Mouse (Mus musculus): Measurements from ENCODE around the gene Gif. TPM values are rescaled to one million over a fixed set of nuclear protein-coding genes. Genes with fewer than 3 reads are reported as not detected.

Gif gene
- total RNA-seq (2021) = not detected
- long read RNA-seq, experiment 1 = 0 reads
- long read RNA-seq, experiment 2 = 0 reads

DNA sequence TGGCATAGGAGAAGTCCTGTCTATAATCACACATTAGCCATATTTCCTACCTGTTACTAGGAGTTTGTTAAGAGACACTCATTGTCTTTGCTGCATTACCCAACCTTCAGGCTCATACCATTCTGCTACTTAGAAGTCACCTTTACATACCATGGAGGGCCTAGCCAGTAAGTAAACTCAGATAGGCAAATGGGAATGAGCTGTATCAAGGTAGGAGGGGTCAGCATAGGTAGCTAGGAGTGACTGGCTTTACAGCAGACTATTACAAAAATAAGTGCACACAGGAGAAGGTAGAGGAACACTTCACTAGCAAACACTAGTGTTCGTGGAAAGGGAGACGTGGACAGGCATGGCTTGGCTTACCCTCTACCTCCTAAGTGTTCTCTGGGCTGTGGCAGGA is at the start of gene Gif:
Gene Gif, plus strand, starts transcription at position 257 of the 400 bp plus-strand sequence.
- no peak for DNase-seq

DNA sequence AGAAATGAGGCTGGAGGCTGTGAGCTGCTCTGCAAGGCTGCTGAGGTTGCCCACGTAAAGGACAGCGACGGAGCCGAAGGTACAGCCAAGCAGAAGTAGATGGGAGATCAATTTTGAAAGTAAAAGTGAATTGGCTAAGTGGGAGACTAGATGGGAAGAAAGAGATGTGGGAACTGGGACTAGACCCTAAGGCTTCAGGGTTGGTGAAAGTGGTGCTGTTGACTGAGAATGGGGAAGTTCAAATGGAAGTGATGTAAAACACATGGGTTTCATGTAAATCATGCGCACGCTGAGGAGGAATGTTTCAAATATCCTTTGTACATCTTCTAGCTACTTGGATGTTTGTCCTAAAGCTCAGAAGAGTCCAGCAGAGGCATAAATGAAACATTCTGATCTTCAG is 49.0 kb upstream of the Gif start:
- no peak for DNase-seq

DNA sequence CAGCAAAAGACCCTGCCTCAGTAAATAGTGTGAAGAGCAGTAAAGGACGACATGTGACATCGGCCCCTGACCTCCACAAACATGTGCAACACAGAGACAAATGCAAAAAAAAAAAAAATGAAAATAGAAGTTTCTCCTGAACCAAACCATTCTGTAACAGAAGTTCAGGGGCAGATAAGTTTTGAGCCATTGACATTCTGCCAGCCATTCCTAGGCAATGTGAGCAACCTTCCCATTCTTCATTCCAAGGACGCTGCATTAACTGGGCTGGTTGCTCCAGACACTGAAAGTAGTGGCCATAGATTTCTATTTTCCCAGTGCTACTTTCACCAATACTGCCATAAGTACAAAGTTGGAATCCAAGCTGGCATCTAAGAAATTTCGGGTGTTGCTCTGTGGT is 34.9 kb upstream of the Gif start:
- peak; percentile 47 to 53 for DNase-seq

DNA sequence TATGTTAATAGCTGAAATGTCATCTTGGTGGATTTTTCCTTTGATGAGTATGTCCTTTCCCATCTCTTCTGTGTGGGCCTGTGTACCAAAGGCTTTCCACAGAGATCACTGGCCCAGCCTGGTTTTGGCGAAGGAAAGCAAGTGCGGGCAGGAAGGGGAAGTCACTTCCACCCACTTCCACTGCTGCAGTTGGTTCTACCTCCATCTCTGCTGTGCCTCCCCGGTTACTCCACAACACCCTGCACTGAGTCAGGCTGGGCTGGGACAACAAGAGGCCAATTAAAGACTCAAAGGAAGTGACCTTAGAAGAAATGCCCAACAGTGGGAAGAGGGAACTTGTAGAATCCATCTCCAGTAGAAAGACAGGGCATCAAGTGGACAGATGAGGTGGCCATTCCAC is 27.3 kb upstream of the Gif start:
- DNase-seq = no peak

DNA sequence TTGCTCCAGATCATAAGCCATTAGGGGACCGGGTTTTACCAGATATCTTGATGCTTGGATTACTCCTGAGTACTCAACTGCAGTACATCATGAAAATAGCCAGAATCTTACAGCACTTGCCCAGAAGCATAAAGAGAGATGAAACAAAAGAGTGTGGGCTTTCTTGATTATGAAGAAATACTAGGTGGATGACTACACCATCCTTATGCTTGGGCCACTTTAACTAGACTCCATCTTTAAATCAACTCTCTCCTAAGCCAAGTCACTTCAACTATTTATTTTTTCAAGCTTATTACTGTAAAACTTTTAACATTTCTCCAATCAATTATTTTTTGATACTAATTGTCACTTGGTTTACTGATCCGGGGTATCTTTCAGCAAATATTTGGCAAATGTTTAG is 23.5 kb upstream of the Gif start:
- DNase-seq = no peak

DNA sequence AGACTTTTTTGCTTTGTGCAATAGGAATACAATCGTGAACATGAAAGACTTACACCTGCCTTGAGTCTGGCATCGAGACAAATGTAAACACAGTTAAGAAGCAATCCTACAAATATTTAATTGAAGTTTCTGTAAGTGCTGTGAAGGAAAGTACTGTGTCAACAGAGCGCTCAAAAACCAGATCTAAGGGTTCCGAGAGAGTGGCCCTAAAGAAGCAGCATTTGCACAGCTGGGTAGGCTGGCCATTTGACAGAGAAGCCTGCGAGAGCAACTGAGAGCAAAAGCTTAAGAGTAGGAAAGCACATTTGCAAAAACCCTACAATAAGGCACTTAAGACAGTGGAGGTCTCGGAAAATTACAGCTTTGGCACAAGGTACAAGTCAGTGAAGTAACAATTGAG is 23.1 kb upstream of the Gif start:
- DNase-seq = no peak

DNA sequence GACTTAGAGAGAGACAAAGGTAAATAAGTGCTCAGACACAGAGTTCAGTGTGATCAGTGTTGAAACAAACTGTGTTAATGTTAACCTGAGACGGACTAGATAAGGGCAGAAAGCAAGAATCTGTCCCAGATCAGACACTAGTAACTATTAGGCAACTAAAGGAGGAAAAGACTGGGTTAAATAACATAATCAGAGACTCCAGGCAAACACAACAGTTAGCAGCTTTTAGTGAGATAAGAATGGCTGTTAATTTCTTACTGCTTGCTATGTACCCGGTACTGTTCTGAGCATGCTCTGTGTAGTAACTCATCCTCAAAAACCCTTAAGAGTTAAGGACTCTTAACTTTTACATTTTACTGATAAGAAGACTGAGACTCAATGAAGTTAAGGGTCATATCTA is 21.4 kb upstream of the Gif start:
- no peak for DNase-seq

DNA sequence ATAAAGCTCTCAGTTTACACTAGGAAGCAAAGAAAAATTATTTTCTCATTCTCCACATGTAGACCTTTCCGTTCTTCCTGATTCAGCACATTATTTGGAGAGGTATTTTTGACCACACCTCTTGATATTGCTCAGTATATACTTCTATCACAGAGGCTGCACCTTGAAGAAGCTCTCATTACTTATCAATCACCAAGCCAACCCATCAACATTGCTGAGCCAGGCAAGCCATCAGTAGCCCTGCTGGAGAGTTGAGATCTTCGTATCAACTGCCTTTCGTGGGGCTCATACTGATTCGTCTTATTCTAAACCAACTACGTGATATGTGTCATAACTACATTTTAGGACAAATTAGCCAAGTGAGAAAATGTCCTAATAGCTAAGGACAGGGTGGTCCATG is 20.1 kb upstream of the Gif start:
- DNase-seq = no peak

DNA sequence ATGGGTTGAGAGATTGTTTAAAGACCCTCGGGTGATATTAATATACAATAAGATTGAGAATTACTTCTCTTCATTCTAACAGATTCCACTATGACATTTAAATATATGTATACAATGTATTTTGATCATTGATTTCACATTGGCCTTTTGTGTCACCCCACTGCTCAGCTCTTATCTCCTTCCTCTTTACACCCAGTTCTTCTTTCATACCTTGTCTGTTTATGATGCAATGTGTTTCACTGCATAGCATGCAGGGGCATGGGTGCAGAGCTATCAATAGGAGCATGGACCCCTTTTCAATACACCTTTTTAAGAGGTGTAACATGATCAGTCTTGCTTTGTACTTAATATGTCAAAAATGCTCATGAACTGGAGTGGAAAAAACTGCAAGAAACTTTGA is 17.1 kb upstream of the Gif start:
- no peak for DNase-seq

DNA sequence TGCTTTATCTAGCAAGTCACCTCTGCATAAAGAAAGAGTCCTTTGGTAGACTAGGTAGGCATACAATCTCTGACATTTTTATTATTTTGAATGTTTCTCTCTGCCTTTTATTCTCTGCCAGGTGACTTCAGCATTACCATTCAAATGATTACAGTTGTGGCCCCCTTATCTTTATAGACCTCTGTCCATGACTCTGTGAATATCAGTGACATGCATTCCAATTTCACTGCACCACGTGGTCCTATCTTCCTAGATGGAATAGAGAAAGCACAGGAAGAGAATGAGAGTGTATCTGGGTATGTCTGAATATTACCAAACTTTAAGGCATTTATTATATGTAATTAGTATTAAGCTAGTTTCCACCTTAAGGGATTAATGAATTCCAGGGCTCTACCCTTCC is 10.9 kb upstream of the Gif start:
- DNase-seq = no peak

DNA sequence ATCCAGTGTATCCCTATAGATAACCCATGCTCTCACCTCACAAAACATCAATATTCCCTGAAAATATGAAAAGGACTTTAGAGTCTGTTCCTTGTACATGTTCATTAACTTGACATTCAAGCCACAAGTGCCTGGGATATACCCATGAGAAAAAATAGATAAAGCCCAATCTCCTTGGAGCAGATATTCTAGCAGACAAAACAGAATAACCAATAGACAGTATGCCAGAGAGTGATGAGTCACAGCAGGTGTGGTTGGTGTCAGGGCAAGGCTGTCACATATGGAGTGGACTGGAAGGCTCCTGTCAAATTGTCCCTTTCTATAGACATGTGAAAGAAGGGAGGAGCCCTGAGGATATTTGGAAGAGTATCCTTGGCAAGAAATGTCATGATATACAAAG is 1.7 kb upstream of the Gif start:
- DNase-seq = no peak

DNA sequence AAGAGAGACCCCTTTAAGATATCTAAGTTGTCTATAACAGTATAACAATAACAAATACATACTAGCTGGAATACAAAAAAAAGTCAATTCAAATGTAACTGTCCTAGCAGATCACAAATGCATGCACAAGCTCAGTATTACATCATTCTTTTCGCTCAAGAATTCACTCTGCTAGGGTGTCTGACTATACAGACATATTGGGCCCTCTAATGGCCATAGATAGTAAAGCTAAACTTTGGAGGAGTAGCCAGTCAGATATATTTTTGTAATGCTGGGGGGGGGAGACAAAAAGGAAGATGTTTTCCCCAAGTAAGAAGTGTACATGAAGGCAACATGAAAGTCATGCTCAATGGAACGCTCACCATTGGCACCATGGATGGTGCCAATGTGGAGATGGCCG is 17.7 kb downstream of the Gif start:
- DNase-seq = no peak

DNA sequence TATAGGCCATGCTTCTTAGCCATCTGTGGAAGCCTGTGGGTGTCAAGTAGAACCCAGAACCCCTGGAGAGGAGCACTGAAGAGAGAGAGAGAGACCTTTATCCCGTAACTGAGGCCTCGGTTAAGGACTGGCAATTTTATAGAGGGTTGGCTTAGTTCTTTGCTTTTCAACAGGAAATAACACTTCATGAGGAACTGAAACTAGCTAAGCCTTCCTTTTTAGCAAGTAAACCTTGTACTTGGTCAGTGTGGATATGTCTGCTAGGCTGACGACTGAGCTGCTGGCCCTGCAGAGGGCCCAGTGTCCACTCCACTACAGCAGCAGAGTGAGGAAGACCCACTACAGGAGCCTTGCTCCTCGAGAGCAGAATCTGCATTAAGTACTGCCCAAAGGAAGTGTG is 19.1 kb downstream of the Gif start:
- DNase-seq = no peak

DNA sequence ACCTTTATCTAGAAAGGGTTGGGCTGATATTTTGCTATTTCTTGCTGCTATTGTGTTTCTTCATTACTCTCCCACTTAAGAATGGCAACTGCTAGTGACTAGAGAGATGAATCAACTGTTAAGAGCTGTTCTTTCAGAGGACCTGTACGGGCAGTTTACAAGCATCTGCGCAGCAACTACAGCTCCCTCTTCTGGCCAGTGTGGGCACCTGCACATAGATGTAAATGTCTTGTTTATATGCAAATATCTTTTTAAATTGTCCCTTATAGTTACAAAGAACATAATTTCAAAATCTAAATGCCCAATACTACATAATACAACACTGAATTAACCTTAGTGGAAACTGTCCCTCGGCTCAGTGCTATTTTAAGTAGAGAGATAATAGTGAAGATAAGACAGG is 20.8 kb downstream of the Gif start:
- peak; percentile 34 to 56 for DNase-seq

DNA sequence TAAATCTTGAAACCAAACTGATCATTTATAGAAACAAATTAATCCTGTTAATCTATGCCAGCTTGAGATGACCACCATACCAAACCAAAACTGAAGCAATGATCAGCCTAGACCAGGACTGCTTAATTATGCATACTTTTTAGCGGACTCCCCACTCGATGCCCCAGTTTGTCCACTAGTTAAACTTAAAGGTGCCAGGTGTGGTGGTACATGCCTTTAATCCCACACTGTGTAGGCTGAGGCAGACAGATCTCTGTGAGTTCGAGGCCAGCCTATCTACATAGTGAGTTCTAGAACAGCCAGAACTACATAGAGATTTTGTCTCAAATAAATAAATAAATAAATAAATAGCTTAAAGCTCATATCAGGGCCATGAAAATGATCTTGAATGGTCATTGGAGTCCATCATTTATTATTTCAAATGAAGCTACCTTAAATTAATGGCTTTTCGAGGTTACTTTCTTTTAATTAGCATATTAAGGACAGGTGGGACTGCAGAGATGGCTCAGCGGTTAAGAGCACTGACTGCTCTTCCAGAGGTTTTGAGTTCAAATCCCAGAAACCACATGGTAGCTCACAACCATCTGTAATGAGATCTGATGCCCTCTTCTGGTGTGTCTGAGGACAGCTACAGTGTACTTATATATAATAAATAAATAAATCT is 22.0 kb downstream of the Gif start:
- no peak for DNase-seq

DNA sequence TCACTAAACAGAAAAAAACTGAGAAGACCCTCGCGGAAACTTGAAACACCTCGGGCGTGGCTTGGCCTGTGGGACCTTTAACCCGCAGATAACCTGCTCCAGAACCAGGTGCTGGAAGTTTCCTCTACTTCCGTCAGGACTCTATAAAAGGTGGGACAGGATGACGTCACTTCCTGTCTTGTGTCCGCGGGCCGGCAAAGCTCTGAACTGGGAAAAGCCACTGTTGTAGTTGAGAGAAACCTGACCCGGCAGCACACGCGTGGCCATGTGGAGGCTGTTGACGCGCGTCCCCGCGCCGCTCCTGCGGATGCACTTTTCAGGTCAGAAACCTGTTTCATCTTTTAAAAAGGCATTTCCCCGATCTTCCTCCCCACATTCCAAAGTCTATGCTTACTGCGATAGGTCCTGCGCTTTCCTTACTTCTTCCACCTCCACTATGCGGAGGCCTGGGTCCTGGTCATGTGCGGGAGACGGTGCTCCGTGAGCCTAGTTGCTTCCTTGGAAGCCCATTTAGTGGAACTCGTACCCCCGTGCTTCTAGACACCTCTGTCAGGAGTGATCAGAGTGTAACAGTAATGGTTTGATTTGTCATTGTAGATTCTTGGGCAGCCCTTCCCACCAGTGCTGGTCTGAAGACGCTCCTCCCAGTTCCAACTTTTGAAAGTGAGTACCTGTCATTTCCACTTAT is 23.0 kb downstream of the Gif start, which contains the start of gene Mrpl16:
Gene Mrpl16, plus strand, starts transcription at position 187 of the 688 bp plus-strand sequence.
- peak; percentile 82 to 83 for DNase-seq

DNA sequence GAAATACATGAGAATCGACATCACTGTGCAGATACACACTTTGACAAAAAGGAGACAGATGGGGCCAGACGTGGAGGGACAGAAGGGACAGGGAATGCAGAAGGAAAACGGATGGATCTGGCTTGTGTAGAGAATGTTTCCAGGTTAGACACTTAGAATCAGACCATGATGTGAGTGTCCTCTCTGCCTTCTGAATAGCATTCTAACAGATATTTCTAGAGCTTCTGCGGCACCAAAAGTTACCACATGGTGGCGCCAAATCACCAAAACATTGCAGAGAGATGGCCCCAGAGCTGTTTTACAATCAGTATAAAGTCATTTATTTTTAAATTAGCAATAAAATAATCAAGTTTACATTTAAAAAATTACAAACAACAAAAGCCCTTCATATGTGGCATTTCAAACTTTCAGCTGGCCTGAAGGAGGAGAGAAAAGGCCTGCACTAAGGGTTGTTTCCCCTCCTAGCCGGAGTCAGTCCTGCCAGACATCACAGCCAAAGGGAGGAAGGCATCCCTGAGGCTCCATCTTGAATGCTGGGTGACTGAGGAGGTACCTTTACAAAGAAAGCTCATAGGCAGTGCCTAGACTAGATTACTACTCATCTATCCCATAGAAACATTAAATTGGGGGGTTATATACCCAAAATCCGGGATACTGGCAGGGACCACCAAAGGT is 30.0 kb downstream of the Gif start:
- DNase-seq = peak; percentile 68 to 75

DNA sequence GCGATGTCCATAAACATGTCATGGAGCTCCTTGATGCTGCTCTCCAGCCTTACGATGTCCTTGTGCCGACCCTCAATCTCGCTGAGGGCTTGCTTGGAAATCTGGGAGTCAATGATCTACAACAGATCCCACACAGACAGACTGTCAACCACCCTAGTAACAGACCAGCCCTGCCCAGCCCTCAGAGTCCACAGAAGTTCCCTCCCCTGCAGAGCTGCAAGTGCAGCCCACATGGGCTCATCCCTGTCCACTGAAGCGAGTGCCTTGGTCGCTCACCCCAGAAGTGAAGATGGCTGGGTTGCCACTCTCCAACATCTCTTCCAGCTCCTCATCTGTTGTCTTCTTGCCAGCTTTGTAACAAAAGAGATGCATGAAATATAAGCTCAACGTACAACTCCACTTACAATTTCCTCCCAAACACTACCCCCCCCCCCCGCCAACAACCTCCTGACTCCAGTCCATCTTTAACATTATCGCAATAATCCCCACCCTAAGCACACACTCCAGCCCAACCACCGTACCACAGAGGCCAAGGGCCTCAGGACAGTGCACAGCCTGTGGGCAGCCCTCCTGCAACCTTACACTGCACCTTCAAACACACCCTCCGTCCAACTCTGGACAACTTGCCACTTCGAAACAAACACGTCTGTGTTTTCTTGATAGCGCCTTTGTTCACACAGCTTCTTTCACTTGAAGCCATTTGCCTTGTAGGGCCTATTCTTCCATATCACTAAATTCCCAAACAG is 38.2 kb downstream of the Gif start:
- DNase-seq = no peak

DNA sequence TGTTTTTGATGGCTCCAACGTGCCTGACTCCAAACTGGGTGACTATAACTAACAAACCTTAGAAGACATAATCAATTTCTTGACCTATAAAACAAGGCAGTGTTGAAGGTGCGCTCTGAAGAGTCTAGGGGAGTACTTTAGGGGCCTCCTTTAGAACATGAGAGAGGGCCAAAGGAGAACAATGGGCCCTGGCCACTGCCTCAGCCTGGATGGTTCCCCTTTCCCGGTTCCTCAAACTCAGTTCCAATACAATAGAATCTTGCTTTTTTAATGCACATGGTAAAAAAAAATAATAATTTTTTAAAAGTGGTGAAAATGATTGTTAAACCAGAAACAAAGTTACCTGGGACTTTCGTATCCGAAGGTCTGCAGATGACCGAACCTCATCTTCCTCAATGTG is 40.5 kb downstream of the Gif start:
- no peak for DNase-seq

DNA sequence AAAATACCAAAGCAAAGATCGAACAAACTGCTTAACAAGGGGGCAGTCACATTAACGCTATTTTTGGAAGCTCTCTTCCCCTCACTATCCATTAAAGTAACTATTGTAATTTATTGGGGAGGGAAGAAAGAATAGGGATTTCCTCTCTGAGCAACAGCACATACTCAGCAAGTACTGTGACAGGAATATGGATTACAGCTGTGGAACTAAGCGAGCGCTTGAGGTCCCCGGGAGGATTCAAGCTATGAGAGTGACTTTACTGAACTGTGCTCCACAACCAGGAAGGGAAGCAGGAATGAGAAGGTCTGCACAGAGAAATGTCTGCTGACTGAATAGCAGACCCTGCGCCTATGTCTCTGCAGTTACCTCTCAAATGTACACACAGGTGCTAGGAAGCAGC is 41.5 kb downstream of the Gif start:
- DNase-seq = no peak

DNA sequence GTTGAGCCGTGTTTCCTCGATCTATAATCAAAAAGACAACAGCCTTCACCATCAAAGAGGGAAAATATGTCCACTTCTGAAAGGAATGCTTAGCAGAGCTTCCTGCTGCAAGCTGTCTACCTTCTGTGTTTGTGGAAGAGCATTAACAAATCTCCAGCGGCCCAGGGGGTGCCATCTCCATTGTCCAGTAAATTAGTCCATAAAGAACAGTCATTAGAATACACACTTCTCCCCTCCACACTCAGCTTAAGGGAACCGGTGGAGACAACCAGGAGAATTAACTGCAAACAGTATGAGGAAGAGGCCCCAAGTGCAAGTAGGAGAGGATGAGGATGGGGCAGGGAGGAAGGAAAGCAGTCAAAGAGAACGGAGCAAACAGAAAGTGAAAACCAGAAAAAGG is 44.5 kb downstream of the Gif start:
- DNase-seq = no peak

DNA sequence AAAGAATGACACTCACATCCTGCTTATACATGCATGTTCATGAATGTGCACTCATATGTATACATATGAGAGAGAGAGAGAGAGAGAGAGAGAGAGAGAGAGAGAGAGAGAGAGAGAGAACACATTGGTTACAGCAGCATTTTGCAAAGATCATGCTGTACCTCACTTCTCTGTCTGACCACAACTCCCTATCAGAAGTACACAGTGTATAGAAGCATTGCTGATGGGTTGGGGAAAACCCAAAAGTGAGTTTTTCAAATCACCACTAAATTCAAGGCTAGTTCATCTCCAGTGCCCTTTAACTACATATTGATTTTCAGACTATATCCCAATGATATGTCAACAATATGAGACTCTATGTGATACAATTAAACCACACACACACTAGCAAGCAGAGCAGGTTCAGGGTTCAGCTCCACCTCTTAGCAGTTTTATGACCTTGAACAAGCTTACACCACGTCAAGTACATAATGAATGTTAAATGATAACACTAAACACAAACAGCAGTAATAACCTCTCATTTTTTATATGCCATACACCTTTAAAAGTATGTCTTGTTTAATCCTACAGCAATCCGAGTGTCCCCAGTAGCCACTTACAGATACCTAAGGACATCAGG is 46.5 kb downstream of the Gif start:
- no peak for DNase-seq
